Mouse (Mus musculus): Measurements from ENCODE around the gene Slc12a6. TPM values are rescaled to one million over a fixed set of nuclear protein-coding genes. Genes with fewer than 3 reads are reported as not detected.

Gene Slc12a6
- polyA plus RNA-seq, 1 experiment from 2014 or later, result 9.5 TPM

DNA sequence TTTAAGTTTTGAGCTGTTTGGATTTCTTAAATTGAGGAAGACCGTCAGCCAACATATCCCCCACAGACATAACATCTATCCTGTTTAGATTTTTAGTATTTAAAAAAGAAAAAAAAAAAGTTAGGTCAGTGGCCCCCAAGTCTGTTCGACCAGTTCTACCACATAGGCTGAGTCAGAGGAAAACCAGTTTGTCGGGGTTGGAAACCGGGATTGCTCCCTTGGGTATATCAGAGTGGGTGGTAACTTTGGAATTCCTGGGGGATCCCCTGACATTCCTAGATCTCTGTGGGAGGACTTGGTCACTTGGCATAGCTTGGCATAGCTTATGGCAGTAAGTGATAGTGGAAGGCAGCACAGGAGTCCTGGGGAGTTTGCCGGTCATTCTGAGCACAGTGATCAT is 20.3 kb upstream of the Slc12a6 start:
- no peak overlapping the region for H3K4me3 ChIP-seq
- peaks cover 31% of the 10 kb centered on the region for H3K36me3 ChIP-seq
- H3K27ac ChIP-seq, result no peak overlapping the region
- no peaks in the 10 kb centered on the region for H3K9me3 ChIP-seq
- no peak for DNase-seq (ENCODE audit: low spot score)
- peaks cover 16% of the 10 kb centered on the region for H3K4me1 ChIP-seq
- H3K27me3 ChIP-seq (ENCODE audit: insufficient read depth, poor library complexity, severe bottlenecking), result 0 out of 2 replicates have a peak, but pooled peaks cover 5% of the 10 kb centered on the region
- 88% methylated on average over 5 of the region's 5 CpGs for WGBS

DNA sequence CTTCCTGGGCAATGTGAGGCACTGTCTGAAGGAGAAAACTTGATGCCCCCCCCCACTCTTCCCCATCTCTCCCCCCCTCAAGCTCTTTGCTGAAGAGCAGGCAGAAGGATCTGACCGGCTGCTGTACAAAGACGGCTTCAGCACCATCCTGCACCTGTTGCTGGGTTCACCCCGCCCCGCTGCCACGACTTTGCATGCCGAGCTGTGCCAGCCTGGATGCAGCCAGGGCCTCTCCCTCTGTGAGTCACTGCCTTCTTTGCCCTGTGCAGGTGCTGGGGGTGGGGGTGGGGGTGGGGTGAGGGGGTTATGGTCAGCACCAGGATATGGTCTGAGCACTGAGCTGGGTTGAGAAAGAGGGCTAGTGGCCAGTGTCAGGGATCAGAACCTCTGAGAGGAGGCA is 19.4 kb upstream of the Slc12a6 start:
- Histone ChIP-seq H3K27me3 (ENCODE audit: insufficient read depth, poor library complexity, severe bottlenecking) (0 out of 2 replicates have a peak, but pooled peaks cover 5% of the 10 kb centered on the region), H3K4me3 (no peak overlapping the region), H3K9me3 (no peaks in the 10 kb centered on the region), H3K4me1 (peaks cover 7% of the 10 kb centered on the region), H3K36me3 (peaks cover 31% of the 10 kb centered on the region), H3K27ac (no peak overlapping the region)
- WGBS, result 89% methylated on average over 6 of the region's 6 CpGs
- no peak for DNase-seq (ENCODE audit: low spot score)

DNA sequence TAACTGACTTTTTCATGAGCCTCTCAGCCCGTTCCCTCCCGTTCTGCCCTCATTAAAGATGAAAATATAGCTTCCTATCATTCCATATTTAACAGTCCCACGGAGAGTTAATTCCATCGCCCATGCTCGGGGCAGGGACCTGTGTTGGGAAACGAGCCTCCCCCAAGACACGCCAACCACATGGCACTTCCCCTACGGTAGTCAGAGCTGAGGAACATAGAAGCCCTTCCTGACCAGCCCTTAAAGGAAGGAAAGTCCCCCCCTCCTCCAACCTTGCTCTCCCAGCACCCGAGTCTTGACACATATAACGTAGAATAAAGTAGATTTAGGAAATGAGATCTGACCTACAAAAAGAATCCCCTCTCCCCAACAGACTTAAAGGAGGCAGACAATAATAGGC is 18.3 kb upstream of the Slc12a6 start:
- Histone ChIP-seq H3K27ac (no peak overlapping the region), H3K4me1 (0 out of 2 replicates have a peak, but pooled peaks cover 5% of the 10 kb centered on the region), H3K4me3 (no peak overlapping the region), H3K36me3 (peaks cover 31% of the 10 kb centered on the region), H3K27me3 (ENCODE audit: insufficient read depth, poor library complexity, severe bottlenecking) (0 out of 2 replicates have a peak, but pooled peaks cover 5% of the 10 kb centered on the region), H3K9me3 (no peaks in the 10 kb centered on the region)
- 79% methylated on average over 10 of the region's 10 CpGs for WGBS
- no peak for DNase-seq (ENCODE audit: low spot score)

DNA sequence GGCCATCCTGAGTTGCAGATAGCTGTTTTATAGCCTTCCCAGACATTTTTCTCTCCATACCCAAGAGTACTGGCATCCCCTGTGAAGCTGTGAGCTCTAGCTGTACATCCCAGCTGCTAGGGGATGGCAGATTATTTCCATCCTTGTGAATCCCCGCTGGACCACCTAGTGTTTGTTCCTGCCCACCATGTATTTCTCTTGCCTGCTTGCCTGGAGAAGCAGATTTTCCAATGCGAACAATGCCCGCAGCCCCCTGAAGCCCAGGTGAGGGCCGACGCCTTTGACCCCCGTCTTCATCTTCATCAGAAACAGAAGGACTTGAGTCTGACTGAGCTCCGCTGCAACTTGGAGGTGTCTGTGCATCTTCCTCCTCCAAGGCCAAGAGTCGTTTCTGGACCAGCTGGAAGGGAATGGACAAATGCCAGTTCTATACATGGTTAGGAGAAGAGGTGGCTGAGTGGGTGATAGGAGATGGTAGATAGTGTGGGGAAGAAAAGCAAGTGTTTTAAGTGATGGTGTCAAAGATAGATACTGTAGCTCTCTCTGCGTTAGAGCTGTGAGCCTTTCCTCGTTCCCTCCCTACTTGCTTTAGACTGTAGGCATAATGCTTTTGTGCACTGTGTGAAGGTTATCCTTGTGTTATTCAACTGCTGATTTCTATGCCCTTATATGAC is 15.7 kb upstream of the Slc12a6 start:
- Histone ChIP-seq H3K9me3 (no peaks in the 10 kb centered on the region), H3K36me3 (peaks cover 12% of the 10 kb centered on the region; the same call in 1 of the 2 replicates), H3K27me3 (ENCODE audit: insufficient read depth, poor library complexity, severe bottlenecking) (no peaks in the 10 kb centered on the region), H3K4me1 (no peaks in the 10 kb centered on the region), H3K4me3 (no peak overlapping the region), H3K27ac (no peak overlapping the region)
- DNase-seq (ENCODE audit: low spot score), result no peak
- 75% methylated on average over 10 of the region's 10 CpGs for WGBS

DNA sequence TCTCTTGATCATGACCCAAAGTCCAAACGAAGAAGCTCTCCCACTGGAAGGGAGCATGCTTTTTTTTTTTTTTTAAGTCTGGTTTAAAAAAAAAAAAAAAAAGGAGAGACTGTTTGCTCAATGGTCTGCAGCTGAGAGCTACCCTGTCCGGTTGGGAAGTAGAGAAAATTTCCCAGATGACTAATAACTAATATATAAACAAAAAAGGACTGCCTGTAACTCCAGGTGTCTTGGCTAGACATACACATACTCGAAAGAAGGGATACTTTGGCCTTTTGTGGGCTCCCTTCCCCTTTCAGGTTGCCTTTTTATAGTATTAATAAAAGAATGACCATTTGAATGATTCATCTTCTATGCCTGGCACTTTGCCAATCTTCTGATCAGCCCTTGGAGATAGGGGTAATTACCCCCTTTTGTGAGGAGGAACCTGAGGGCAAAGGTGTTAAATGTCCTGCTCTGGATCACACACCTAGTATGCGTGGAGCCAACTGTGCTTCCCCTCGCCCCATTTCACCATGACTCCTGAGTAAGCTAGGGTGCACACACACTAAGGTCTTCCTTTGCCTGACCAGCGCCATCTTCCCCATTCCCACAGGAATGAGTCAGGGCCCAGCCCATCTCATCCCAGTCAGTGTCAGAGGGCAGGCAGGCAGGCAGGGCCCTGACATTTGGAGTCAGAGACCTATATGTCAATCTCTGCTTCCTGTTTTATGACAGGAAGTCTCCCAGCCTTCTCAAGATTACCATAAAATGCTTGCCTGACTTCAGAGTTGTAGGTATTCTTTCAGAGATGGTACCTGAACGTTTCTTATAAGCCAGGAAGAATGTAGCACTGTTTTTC is 10.7 kb upstream of the Slc12a6 start:
- 77% methylated on average over 7 of the region's 7 CpGs for WGBS
- H3K27me3 ChIP-seq (ENCODE audit: insufficient read depth, poor library complexity, severe bottlenecking), result no peaks in the 10 kb centered on the region
- no peaks in the 10 kb centered on the region for H3K9me3 ChIP-seq
- no peak overlapping the region for H3K27ac ChIP-seq
- no peaks in the 10 kb centered on the region for H3K36me3 ChIP-seq
- peaks cover 6% of the 10 kb centered on the region for H3K4me1 ChIP-seq
- no peak overlapping the region for H3K4me3 ChIP-seq
- DNase-seq (ENCODE audit: low spot score), result no peak

DNA sequence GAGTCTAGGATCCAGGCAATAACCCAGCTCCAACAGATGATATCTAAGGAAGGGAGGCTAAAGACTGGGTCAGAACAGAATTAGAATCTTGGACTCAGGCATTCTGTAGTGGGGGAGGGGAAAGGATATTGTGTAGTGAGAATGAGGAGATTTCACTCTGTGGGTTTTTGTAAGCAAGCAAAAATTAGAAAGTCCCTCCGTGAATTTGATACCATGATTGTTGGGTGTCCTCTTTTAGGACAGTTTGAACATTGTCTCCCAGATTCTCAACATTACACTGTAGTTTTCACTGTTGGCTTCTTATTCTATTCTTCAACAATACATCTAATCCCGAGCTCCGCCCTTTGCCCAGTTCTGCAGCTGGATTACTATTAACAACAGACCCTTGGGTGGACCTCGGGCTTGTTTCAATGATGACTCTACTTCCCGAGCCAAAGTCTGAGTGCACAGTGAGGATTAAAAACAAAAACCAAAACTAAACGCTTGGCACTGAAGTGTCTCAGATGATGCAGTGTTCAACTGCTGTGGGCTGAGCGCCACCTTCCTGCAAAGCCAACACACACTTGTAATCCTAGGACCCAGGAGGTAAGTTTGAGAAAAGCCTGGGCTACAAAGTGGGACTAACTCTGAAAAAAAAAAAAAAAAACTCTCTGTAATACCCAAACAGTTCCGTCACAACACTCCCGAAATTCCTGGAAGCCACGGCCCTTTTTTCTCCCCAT is 6.2 kb upstream of the Slc12a6 start, which contains the start of gene Nutm1:
Nutm1 (minus strand) TSS at position 51 of the 722 bp plus-strand sequence.
- no peak for DNase-seq (ENCODE audit: low spot score)
- Histone ChIP-seq H3K27me3 (ENCODE audit: insufficient read depth, poor library complexity, severe bottlenecking) (no peaks in the 10 kb centered on the region), H3K4me1 (peaks cover 14% of the 10 kb centered on the region), H3K36me3 (0 out of 2 replicates have a peak, but pooled peaks cover 2% of the 10 kb centered on the region), H3K9me3 (no peaks in the 10 kb centered on the region), H3K4me3 (no peak within 1 kb of the TSS), H3K27ac (no peak within 1 kb of the TSS)
- WGBS, result 69% methylated on average over 10 of the region's 10 CpGs

DNA sequence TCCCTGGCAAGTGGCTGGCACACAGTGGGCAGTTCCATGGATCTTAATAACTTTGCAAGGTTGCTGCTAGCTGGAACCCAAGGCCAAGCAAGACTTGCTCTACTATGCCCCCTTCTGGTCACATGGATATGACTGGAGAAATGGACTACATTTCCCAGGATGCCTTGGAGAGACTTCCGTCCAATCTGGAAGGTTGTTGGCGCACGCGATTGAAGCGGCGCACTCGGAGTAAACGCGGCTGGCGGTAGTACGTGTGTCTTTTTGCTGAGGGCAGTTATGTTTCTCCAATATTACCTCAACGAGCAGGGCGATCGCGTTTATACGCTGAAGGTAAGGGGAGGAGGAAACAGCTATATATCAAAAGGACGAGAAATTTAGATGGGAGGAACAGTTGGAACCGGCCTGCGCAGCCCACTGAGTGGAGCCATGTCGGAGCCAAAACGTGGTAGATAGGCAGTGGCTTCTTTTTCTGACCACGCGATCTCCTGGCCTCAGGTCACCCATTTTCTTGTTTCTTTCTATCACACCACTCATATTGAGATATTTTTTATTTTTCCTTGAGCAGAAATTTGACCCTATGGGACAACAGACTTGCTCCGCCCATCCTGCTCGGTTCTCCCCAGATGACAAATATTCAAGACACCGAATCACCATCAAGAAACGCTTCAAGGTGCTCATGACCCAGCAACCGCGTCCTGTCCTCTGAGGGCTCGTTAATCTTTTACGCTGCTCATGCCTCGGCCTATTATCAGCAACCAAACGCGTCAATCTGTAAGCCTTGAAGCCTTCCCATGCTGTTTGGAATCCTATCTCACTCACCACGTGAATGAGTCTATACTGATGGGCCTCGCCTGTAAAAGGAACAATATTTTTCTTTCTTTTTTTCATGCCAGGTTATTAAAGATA is 3.6 kb upstream of the Slc12a6 start, which contains the start of gene Nop10:
Nop10 (plus strand) TSS at position 179 of the 906 bp plus-strand sequence.
- H3K4me1 ChIP-seq, result peaks cover 12% of the 10 kb centered on the region; the same call in 1 of the 2 replicates
- H3K9me3 ChIP-seq, result no peaks in the 10 kb centered on the region
- H3K27ac ChIP-seq, result peak within 1 kb of the TSS; percentile 88
- WGBS, result under 1% methylated on average over 36 of the region's 36 CpGs
- DNase-seq (ENCODE audit: low spot score), result peak; percentile 91
- H3K36me3 ChIP-seq, result 0 out of 2 replicates have a peak, but pooled peaks cover 2% of the 10 kb centered on the region
- H3K4me3 ChIP-seq, result peak within 1 kb of the TSS; percentile 70
- H3K27me3 ChIP-seq (ENCODE audit: insufficient read depth, poor library complexity, severe bottlenecking), result no peaks in the 10 kb centered on the region

DNA sequence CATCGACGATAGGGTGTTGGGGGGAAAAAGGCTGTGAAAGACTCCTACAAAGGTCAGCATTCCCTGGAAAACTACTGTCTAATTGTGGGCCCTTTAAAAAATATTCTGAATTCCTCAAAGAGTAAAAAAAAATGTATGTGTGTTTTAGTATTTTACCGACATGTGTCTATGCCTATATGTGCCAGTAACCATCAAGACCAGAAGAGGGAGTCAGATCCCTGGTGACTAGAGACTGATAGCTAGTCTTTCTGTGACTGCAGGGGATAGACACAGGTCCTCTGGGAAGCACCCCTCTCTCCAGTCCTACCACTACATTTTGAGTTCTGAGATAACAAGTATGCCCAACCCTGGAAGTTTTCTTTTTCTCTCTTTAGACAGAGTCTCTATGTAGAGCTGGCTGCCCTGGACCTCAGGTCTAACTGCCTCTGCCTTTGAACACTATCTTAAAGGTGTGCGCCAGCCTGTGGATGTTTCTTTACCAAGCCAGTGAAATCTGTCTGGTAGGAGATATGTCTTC is 2.8 kb upstream of the Slc12a6 start:
- peak; percentile 64 for DNase-seq (ENCODE audit: low spot score)
- Histone ChIP-seq H3K36me3 (0 out of 2 replicates have a peak, but pooled peaks cover 2% of the 10 kb centered on the region), H3K4me3 (peak overlapping the region; percentile 70), H3K9me3 (no peaks in the 10 kb centered on the region), H3K4me1 (peaks cover 13% of the 10 kb centered on the region; the same call in 1 of the 2 replicates), H3K27me3 (ENCODE audit: insufficient read depth, poor library complexity, severe bottlenecking) (no peaks in the 10 kb centered on the region), H3K27ac (peak overlapping the region; percentile 88)
- 38% methylated on average over 4 of the region's 4 CpGs for WGBS

DNA sequence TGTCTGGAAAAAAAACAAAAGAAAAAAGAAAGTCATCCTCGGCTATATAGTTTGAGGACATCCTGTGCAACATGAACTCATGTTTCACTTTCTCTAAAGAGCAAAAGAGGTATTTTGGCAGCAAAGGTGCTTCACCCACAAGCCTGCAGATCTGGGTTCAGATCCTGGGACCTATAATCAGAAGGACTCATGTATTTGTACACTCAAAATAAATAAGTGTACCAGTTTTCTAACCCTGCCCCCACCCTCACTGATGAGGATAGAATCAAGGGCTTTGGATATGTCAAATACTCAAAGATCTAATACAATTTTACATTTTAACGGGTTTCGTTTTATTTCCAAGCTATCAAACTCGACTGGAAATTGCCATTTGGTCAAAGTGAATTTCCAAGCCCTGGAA is 1.3 kb upstream of the Slc12a6 start:
- Histone ChIP-seq H3K27ac (no peak overlapping the region), H3K9me3 (no peaks in the 10 kb centered on the region), H3K4me3 (no peak overlapping the region), H3K4me1 (peaks cover 13% of the 10 kb centered on the region; the same call in 1 of the 2 replicates), H3K27me3 (ENCODE audit: insufficient read depth, poor library complexity, severe bottlenecking) (no peaks in the 10 kb centered on the region), H3K36me3 (0 out of 2 replicates have a peak, but pooled peaks cover 2% of the 10 kb centered on the region)
- 74% methylated on average over 4 of the region's 4 CpGs for WGBS
- peak; percentile 19 for DNase-seq (ENCODE audit: low spot score)

DNA sequence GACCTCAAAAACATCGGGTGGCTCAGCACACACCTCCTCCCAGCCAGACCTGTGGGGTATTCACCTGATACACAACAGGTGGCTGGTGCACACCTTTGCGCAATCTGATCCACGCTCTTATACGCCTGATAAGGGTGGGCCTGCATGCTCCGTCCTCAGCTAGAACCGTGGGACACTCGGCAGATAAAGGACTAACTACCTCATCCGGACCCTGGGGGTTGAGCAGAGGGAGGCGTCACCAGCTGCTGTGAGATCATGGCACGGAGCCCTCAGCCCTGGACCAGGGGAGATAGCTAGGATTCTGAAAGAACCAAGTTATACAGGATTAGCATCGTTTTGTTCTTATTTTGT is 592 bp downstream of the Slc12a6 start, which contains the start of gene Gm21985:
Gm21985 (plus strand) TSS at position 73 of the 351 bp plus-strand sequence.
- peak within 1 kb of the TSS; percentile 95 for H3K27ac ChIP-seq
- 0 out of 2 replicates have a peak, but pooled peaks cover 3% of the 10 kb centered on the region for H3K36me3 ChIP-seq
- no peaks in the 10 kb centered on the region for H3K9me3 ChIP-seq
- 2% methylated on average over 11 of the region's 11 CpGs for WGBS
- peak within 1 kb of the TSS; percentile 90 for H3K4me3 ChIP-seq
- H3K4me1 ChIP-seq, result peaks cover 16% of the 10 kb centered on the region; the same call in 1 of the 2 replicates
- H3K27me3 ChIP-seq (ENCODE audit: insufficient read depth, poor library complexity, severe bottlenecking), result no peaks in the 10 kb centered on the region
- peak; percentile 83 for DNase-seq (ENCODE audit: low spot score)

DNA sequence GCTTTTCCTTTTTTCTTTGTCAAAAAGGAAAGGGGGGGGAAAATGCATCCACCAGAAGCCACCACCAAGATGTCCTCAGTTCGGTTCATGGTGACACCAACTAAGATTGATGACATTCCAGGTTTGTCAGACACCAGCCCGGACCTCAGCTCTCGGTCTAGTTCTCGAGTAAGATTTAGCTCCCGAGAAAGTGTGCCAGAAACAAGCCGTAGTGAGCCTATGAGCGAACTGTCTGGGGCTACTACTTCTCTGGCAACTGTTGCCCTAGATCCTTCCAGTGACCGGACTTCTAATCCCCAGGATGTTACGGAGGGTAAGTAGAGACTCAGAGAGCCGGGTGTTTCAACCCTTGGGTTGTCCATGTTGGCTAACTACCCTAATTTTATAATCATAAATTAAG is 1.2 kb downstream of the Slc12a6 start:
- Histone ChIP-seq H3K27me3 (ENCODE audit: insufficient read depth, poor library complexity, severe bottlenecking) (no peaks in the 10 kb centered on the region), H3K4me1 (peaks cover 16% of the 10 kb centered on the region; the same call in 1 of the 2 replicates), H3K4me3 (peak overlapping the region; percentile 90), H3K9me3 (no peaks in the 10 kb centered on the region), H3K27ac (peak overlapping the region; percentile 95; the same call in 1 of the 2 replicates), H3K36me3 (0 out of 2 replicates have a peak, but pooled peaks cover 5% of the 10 kb centered on the region)
- 41% methylated on average over 10 of the region's 10 CpGs for WGBS
- peak; percentile 75 for DNase-seq (ENCODE audit: low spot score)

Measured in heart, embryonic 10.5 days (tissue).